Mouse (Mus musculus) lung, embryonic 16.5 days (tissue): Measurements from ENCODE around the gene Ier5l. TPM values are rescaled to one million over a fixed set of nuclear protein-coding genes. Genes with fewer than 3 reads are reported as not detected.

Source experiments
- ATAC-seq: fragments of 200-750 bp; cut with Nextera tagmentation; 2 replicates; pipeline ENCODE4 v1.8.0; 2017; ENCODE audit warnings: low read depth, mild to moderate bottlenecking, moderate library complexity
- H3K27ac ChIP-seq: fragments of 300-500 bp; sonication (generic); 2 replicates; pipeline ENCODE4 v1.5.1; 2014; ENCODE audit warnings: mild to moderate bottlenecking, control low read depth, low read length
- H3K27me3 ChIP-seq: fragments of 300-500 bp; sonication (generic); 2 replicates; pipeline ENCODE4 v1.6.1; 2014; ENCODE audit warnings: low read depth, low read length, mixed read lengths; ENCODE audit not compliant: control insufficient read depth, insufficient read depth
- H3K36me3 ChIP-seq: fragments of 300-500 bp; sonication (generic); 2 replicates; pipeline ENCODE4 v1.6.1; 2014; ENCODE audit warnings: low read length; ENCODE audit not compliant: control insufficient read depth, insufficient read depth
- H3K4me1 ChIP-seq: fragments of 300-500 bp; sonication (generic); replicated peaks from 2 replicates; pipeline ENCODE4 v1.6.1; 2014; ENCODE audit warnings: low read length, mixed read lengths; ENCODE audit not compliant: control insufficient read depth, insufficient read depth
- H3K4me2 ChIP-seq: fragments of 300-500 bp; sonication (generic); 2 replicates; pipeline ENCODE4 v1.6.1; 2014; ENCODE audit warnings: low read depth, low read length, control low read depth
- H3K4me3 ChIP-seq: fragments of 300-500 bp; sonication (generic); 2 replicates; pipeline ENCODE4 v1.5.1; 2014; ENCODE audit warnings: mild to moderate bottlenecking, low read length, control low read depth
- H3K9ac ChIP-seq: fragments of 300-500 bp; sonication (generic); 2 replicates; pipeline ENCODE4 v1.6.1; 2014; ENCODE audit warnings: low read length, control low read depth
- H3K9me3 ChIP-seq: fragments of 300-500 bp; sonication (generic); 2 replicates; pipeline ENCODE4 v1.6.1; 2016; ENCODE audit warnings: low read length; ENCODE audit not compliant: control insufficient read depth
- WGBS: fragments of 180-500 bp; shearing (Covaris S2); extraction: QIAGEN DNeasy Blood & Tissue Kit; methylation state at CpG from one replicate; pipeline ENCODE4 v1.1.7; 2014; 5-methylcytosine and 5-hydroxymethylcytosine counted together
- polyA plus RNA-seq: library from polyadenylated mRNA; unstranded; fragments of >200 nt; fragmentation: Nextera tagmentation; extraction: Ambion mirVana; gene quantifications from 2 replicates; pipeline ENCODE4 v1.2.1, GENCODE M21; 2015

Ier5l gene
- polyA plus RNA-seq, 1 experiment from 2014 or later: 1.5 TPM

- peaks cover 5% of the 10 kb centered on the region for H3K9me3 ChIP-seq
- H3K27ac ChIP-seq: peak overlapping the region; percentile 46; the same call in 1 of the 2 replicates
- H3K27me3 ChIP-seq: no peaks in the 10 kb centered on the region
- H3K4me1 ChIP-seq: peaks cover 50% of the 10 kb centered on the region
- WGBS: 35% methylated on average over 2 of the region's 2 CpGs
- ATAC-seq: peak; percentile 24; the same call in 1 of the 2 replicates
- peaks cover 20% of the 10 kb centered on the region for H3K36me3 ChIP-seq
- H3K9ac ChIP-seq: peak overlapping the region; percentile 20
- H3K4me2 ChIP-seq: no peak overlapping the region
- no peak overlapping the region for H3K4me3 ChIP-seq
These were observed 28.7 kb downstream of the Ier5l start for GRCm38 (mm10) chr2:30445312-30445711.

DNA sequence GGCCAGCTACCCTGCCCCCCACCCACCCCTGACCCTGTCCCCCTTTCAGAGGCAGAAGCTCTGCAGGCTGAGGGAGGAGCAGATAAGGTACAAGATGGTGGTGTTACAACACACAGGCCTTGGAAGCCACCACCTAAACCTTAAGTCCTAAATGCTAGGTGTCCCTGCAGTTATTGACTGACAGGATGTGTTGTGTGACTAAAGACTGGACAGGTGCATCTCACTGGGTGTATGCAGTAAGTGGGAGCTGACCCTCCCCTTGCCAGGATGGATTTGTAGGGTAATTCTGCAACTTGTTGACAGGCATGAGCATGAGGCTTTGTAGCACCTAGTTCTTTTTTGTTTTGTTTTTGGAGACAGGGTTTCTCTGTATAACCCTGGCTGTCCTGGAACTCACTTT, 29.6 kb downstream of the Ier5l start:
- H3K4me1 ChIP-seq: peaks cover 58% of the 10 kb centered on the region
- no peaks in the 10 kb centered on the region for H3K27me3 ChIP-seq
- ATAC-seq: no peak
- no peak overlapping the region for H3K4me3 ChIP-seq
- peak overlapping the region; percentile 99 for H3K27ac ChIP-seq
- H3K4me2 ChIP-seq: 0 out of 2 replicates have a peak overlapping the region, but pooled peaks have one; percentile 61
- peaks cover 16% of the 10 kb centered on the region for H3K36me3 ChIP-seq
- H3K9ac ChIP-seq: peak overlapping the region; percentile 40
- no peaks in the 10 kb centered on the region for H3K9me3 ChIP-seq

GRCm38 (mm10) chr2:30444006-30444405, 30.0 kb downstream of the Ier5l start:
- Histone ChIP-seq H3K27ac (peak overlapping the region; percentile 99), H3K4me2 (0 out of 2 replicates have a peak overlapping the region, but pooled peaks have one; percentile 61), H3K4me3 (no peak overlapping the region), H3K9me3 (no peaks in the 10 kb centered on the region), H3K4me1 (peaks cover 60% of the 10 kb centered on the region), H3K36me3 (peaks cover 16% of the 10 kb centered on the region), H3K9ac (peak overlapping the region; percentile 40), H3K27me3 (no peaks in the 10 kb centered on the region)
- no peak for ATAC-seq
- 38% methylated on average over 5 of the region's 5 CpGs for WGBS

DNA sequence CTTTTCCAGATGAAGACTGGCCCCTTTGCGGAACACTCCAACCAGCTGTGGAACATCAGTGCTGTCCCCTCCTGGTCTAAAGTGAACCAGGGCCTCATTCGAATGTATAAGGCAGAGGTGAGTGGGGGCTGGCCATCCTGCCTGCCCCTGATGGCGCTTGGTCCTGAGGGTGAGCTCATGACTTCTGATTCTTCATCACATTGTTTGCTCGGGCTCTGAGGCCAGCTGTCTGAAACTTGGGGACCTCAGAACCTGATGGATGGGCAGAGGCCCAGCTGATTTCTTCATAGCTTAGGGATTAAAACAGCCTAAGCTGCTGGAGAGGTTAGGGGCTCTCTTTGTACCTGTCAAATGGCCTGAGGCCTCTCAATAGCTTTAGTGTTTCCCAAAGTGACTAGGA, 30.7 kb downstream of the Ier5l start:
- H3K27ac ChIP-seq: peak overlapping the region; percentile 99
- H3K9ac ChIP-seq: peak overlapping the region; percentile 72
- no peak for ATAC-seq
- 35% methylated on average over 4 of the region's 4 CpGs for WGBS
- peaks cover 22% of the 10 kb centered on the region for H3K36me3 ChIP-seq
- no peaks in the 10 kb centered on the region for H3K27me3 ChIP-seq
- no peaks in the 10 kb centered on the region for H3K9me3 ChIP-seq
- H3K4me2 ChIP-seq: peak overlapping the region; percentile 61
- H3K4me1 ChIP-seq: peaks cover 60% of the 10 kb centered on the region
- H3K4me3 ChIP-seq: no peak overlapping the region

GRCm38 (mm10) chr2:30442498-30442890, 31.5 kb downstream of the Ier5l start:
- Histone ChIP-seq H3K4me3 (peak overlapping the region; percentile 41), H3K36me3 (peaks cover 28% of the 10 kb centered on the region), H3K4me1 (peaks cover 60% of the 10 kb centered on the region), H3K4me2 (peak overlapping the region; percentile 61), H3K9ac (peak overlapping the region; percentile 72), H3K27ac (peak overlapping the region; percentile 99), H3K9me3 (no peaks in the 10 kb centered on the region), H3K27me3 (no peaks in the 10 kb centered on the region)
- WGBS: 20% methylated on average over 5 of the region's 5 CpGs
- no peak for ATAC-seq

DNA sequence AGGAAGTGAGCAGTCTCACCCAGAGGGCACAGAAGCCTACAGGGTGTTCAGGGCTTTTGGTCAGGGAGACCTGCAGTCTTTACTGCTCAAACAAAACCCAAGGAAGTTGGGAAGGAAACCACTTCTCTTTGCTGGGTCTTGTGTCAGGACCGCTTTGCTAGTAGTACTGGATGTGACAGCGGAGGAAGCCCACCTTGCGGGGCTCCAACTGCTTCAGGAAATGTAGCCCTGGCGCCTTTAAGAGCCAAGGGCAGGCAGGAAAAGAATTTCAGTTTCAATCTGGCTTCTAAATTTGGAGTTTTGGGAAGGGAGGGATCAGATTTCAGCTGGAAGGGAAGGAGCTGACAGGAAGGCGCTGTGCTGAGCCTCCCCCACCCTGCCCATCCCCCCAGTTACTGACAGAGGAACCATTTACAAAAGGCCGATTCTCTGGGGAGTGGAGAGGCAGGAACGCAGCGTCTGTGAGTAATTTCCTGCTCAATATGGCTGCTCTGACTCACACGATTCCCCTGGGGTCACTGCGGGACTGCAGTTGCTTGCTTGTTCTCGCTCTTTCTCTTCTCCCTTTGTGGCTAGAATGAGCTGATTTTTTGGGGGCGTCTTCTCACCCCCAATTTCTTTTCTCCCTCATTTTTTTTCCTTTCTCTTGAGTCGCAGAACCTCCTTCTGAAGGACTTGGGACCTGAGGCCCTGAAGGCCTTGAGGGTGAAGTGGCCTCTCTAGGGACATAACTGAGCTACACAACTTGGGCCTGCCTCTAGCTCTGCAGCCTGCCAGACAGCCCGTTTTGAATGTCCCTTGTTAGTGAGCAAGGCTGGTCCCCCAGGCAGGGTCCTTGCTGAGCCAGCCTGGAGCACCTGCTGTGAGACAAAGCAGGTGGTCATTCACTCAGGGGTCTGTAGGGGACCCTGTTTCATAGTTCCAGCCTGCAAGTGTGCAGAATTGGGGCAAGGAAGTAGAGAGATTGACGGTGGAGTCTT, 32.2 kb downstream of the Ier5l start:
- peak overlapping the region; percentile 41 for H3K4me3 ChIP-seq
- ATAC-seq: peak; percentile 86
- H3K4me1 ChIP-seq: peaks cover 60% of the 10 kb centered on the region
- peak overlapping the region; percentile 61 for H3K4me2 ChIP-seq
- peak overlapping the region; percentile 72 for H3K9ac ChIP-seq
- no peaks in the 10 kb centered on the region for H3K9me3 ChIP-seq
- no peaks in the 10 kb centered on the region for H3K27me3 ChIP-seq
- WGBS: 2% methylated on average over 15 of the region's 15 CpGs
- H3K27ac ChIP-seq: peak overlapping the region; percentile 99
- H3K36me3 ChIP-seq: peaks cover 31% of the 10 kb centered on the region

GRCm38 (mm10) chr2:30440701-30441517, 33.1 kb downstream of the Ier5l start:
- peak overlapping the region; percentile 99 for H3K27ac ChIP-seq
- H3K36me3 ChIP-seq: peaks cover 31% of the 10 kb centered on the region
- no peaks in the 10 kb centered on the region for H3K9me3 ChIP-seq
- ATAC-seq: peak; percentile 56
- peak overlapping the region; percentile 61 for H3K4me2 ChIP-seq
- no peaks in the 10 kb centered on the region for H3K27me3 ChIP-seq
- peak overlapping the region; percentile 56 for H3K9ac ChIP-seq
- H3K4me1 ChIP-seq: peaks cover 60% of the 10 kb centered on the region
- WGBS: 4% methylated on average over 12 of the region's 12 CpGs
- H3K4me3 ChIP-seq: peak overlapping the region; percentile 41

DNA sequence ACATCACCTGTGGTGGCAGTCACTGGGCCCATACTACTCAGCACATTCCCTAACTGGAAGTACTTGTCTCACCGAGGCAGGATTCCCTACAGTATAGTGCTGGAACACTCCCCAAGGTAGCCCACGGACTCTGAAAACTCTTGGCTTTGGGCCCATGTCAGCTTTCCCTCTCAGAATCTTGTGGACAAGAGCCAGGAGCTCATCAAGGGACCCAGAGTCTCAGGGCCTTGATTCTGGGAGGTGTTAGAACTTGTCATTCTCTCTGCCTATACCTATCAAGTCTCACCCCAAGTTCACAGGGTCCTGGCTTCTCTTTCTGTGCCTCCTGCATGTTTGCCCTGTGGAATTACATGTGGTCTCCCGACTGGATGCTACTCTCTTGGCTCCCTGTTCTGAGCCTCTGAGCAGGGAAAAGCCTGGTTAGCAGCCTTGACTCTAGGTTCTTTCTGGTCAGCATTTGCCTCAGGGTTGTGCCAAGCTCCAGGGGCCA, 33.8 kb downstream of the Ier5l start:
- Histone ChIP-seq H3K4me2 (no peak overlapping the region), H3K9ac (peak overlapping the region; percentile 39), H3K9me3 (no peaks in the 10 kb centered on the region), H3K36me3 (peaks cover 31% of the 10 kb centered on the region), H3K4me1 (peaks cover 57% of the 10 kb centered on the region), H3K27ac (peak overlapping the region; percentile 99), H3K4me3 (no peak overlapping the region), H3K27me3 (no peaks in the 10 kb centered on the region)
- ATAC-seq: no peak
- 16% methylated on average over 3 of the region's 3 CpGs for WGBS

- ATAC-seq: no peak
- Histone ChIP-seq H3K4me2 (no peak overlapping the region), H3K4me3 (no peak overlapping the region), H3K27ac (peak overlapping the region; percentile 99), H3K9me3 (no peaks in the 10 kb centered on the region), H3K9ac (peak overlapping the region; percentile 39), H3K36me3 (peaks cover 31% of the 10 kb centered on the region), H3K4me1 (peaks cover 51% of the 10 kb centered on the region), H3K27me3 (no peaks in the 10 kb centered on the region)
- WGBS: 89% methylated on average over 6 of the region's 6 CpGs
These were observed 34.4 kb downstream of the Ier5l start for GRCm38 (mm10) chr2:30439631-30440030.
